Mouse (Mus musculus): ENCODE results near the gene Rnf215.

DNA sequence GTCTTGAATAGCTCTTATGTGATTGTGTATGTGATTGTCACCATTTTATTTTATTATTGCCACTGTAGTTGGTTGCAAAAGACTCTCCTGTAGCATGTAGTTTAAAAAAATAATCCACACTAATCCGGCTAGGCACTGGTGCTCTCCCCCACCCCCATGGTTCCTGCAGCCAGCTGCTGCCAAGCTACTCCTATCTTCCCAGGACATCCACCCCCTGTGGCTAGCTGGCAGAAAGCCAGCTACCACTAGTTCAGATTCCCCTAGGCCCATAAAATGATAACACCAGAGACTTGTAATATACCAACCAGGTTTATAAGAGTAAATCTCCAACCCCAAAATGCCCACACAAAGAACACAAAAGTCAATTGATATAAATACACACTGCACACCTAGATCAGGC lies 48.8 kb upstream of the Rnf215 start:
- TF ChIP-seq CTCF (IDR thresholded peaks at IDR 0.05; ENCODE audit: control insufficient read depth, insufficient read depth, insufficient replicate concordance, low read depth, low read length) (no peak), POLR2A (IDR thresholded peaks at IDR 0.05; ENCODE audit: control insufficient read depth, low read depth, low read length) (no peak)
